Mouse (Mus musculus): ENCODE measurements around the gene Myoz1. TPM values are rescaled to one million over a fixed set of nuclear protein-coding genes. Genes with fewer than 3 reads are reported as not detected.
A peak's percentile ranks its signal among the peaks of the same experiment; 100 is the strongest.

The Myoz1 gene
- total RNA-seq, 1 experiment from 2014 or later, result not detected

DNA sequence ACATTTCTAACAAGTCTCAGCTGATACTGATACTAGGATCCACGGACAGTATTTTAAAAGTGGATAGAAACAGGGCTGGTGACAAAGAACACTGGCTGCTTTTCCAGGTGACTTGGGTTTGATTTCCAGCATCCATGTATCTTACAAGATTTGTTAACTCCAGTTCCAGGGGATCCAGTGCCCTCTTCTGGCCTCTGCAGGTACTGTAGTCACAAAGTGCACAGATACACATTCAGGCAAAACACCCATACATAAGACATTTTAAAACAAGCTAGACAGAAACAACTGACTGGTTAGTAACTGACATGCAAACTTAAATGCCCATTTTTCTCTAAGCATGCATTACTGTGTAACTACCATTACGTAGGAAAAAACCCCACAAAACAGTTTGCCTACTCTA is 16.6 kb upstream of the Myoz1 start:
- DNase-seq, result peak; percentile 63

- DNase-seq, result no peak
These were observed 11.9 kb upstream of the Myoz1 start, which contains the start of gene Synpo2l for GRCm38 (mm10) chr14:20668154-20668810. Gene Synpo2l (minus strand): TSS chr14:20668354.

DNA sequence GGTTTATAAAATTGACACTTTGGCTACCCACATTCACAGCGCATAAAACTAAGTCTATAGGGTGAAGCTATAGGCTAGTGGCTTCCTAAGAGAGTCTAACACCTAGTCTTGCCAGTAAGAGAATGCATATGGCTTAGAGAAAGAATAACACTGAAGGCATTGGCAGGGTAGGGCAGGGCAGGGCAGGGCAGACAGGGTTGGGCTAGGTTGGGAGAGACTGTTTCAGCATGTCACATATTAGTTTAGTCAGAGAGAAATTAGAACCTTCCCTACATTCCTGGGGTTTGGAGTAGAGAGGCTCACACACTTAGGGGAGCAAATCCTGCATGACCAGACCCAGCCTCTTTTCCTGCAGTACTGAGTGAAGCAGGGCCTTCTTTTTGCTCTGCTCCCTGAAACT is 11.1 kb upstream of the Myoz1 start:
- DNase-seq, result no peak

GRCm38 (mm10) chr14:20664436-20664835 is 8.1 kb upstream of the Myoz1 start:
- no peak for DNase-seq

GRCm38 (mm10) chr14:20663601-20664000 is 7.3 kb upstream of the Myoz1 start:
- DNase-seq, result no peak

GRCm38 (mm10) chr14:20662740-20663139 is 6.4 kb upstream of the Myoz1 start:
- no peak for DNase-seq

DNA sequence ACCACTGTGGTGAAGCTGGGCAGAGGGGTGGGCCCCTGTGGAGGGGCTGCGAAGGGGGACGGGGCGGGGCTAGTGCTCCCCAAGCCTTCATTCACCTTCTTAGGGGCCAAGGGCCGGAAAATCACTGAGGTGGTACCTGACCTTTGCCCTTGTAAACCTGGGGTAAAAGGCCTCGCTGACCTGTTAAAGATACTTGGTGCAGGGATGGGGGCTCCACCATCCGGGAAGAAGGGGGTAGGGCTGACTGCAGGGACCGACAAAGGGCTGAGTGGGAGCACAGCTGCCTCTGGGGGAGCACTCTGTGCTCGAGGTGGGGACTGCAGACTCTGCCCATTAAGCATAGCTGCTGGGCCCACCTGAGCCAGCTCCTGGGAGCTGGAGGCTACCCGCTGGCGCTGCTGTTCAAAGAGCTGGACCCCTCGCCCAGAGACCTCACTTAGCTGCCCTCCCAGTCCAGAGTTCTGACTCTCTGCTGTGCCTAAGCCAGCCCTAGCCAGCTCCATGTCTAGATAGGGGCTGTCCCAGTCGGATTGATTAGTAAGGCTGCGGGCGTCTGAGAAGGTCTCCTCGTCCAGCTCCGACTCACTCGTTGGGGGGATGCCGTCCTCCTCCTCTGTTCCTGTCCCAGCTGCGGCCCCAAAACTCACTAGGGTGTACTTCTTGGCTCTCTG is 5.5 kb upstream of the Myoz1 start:
- DNase-seq, result no peak

GRCm38 (mm10) chr14:20660827-20661660 is 4.7 kb upstream of the Myoz1 start:
- DNase-seq, result peak; percentile 96

DNA sequence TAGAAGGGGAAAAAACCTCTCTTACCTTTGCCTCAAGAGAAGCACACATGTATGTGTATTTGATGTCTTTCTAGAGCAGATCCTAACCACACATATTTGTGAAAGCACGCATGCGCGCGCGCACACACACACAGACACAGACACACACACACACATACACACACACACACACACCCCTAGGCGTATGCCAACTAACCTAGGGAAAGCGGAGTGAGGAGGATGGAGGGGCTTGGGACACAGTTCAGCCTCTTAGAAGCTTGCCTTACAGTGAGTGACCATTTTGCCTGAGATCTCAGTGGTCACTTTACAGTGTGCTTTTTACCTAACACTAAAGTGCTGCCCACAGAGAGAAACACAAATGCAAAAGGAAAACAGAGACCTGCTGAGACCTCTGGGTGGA is 3.3 kb upstream of the Myoz1 start:
- DNase-seq, result no peak

- no peak for DNase-seq
These were observed 2.6 kb upstream of the Myoz1 start for GRCm38 (mm10) chr14:20658902-20659301.

DNA sequence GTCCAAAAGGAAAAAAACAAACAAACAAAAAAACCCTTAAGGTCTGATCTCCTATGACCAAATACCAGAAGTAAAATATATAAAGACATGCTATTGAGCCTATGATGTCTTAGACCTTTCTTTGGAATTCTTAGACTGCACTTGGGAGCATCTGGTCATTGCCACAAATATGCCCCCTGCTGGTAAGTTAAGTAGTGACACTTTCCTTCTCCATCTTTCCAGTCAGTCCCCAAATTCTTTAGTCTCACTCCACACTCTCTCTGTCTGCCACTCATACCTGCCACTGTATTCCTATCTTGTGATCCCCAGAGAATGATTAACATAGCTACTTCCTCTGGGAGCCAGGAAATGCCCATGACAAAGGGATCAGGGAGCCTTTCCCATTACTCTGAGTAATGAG is 2.0 kb upstream of the Myoz1 start:
- peak; percentile 59 for DNase-seq

DNA sequence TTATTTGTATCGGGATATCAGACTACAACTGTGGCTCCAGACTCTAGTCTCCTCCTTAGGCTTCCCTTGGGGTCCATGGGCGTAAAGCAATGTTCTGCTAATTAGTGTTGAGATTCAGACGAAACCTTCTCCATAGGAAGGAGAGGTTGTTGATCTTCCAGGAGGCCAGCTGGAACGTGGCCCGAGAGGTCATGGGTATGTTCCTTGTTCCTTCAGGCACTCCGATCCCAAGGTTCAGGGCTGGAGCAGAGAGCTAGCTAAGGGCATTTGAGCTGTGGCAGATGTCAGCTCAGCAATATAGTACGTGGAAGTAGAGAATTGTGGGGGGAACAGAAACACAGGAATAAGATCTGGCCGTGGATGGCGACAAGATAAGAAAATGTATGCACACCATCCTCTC is 609 bp downstream of the Myoz1 start:
- DNase-seq, result no peak

- peak; percentile 54 for DNase-seq
These were observed 1.5 kb downstream of the Myoz1 start for GRCm38 (mm10) chr14:20654690-20655421.

- DNase-seq, result no peak
These were observed 4.6 kb downstream of the Myoz1 start for GRCm38 (mm10) chr14:20651722-20652256.

DNA sequence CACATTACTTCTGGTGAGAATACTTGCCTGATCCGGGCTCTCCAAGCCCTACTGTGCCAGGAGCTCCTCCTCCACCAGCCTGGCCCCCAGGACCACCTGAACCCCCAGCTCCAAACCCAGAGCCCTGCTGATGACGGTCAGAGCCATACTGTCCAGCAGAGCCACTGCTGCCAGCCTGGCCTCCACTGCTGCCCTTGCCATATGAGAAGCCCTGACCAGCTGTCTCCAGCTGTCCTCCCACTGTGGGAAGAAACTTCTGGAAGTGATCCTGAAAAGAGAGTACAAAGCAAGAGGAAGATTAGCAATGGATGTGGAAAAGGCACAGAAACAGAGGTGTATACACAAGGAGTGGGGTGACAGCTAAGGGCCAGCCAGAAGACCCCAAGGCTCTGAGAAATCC is 5.3 kb downstream of the Myoz1 start:
- DNase-seq, result no peak

DNA sequence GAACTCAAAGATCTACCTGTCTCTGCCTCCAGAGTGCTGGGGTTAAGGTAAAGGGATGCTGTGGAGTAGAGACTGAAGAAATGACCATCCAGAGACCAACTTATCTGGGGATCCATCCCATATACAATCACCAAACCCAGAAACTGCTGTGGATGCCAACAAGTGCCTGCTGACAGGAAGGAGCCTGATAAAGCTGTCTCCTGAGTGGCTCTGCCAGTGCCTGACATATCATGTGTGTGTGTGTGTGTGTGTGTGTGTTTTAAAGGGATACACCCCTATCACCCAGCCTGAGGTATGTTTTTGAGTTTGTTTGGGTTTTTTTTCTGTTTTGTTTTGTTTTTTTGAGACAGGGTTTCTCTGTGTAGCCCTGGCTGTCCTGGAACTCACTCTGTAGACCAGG is 10.0 kb downstream of the Myoz1 start:
- no peak for DNase-seq

- no peak for DNase-seq
These were observed 10.8 kb downstream of the Myoz1 start for GRCm38 (mm10) chr14:20645547-20645946.

- no peak for DNase-seq
These were observed 14.9 kb downstream of the Myoz1 start for GRCm38 (mm10) chr14:20641438-20641875.

- peak; percentile 99 for DNase-seq
These were observed 15.5 kb downstream of the Myoz1 start, which contains the start of gene Usp54 for GRCm38 (mm10) chr14:20640644-20641437. Gene Usp54 (minus strand): TSS chr14:20641063.

DNA sequence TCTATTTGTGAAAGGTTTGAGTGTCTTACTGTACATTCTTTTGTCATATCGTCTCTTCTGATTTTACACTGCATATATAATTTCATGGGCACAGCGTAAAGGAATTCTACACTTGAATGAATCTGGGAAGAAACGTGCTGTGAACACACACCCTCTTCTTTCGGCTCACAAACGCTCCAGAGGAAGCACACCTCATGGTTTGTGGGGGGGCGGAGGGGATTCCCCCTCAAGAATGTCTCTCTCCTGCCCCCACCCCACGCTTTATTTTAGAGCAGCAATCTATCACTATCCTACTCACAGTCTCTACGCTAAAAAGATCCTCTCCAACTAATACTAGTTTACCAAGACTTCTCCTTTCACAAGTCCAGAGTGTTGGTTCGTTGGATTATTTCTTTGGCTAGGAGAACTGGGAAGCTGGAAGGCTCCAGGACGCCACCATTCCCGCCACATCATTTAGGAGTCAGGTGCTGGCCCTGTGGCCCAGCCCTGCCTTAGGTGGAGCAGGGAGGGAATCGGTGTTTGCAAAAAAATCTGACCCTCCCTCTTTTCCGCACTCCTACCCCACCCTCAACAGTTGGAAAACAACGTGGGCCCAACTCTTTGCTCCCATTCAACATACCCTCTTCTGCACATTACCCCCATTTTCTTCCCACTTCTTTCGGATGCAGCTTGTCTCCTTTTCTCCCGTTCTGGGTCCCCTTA is 16.3 kb downstream of the Myoz1 start:
- DNase-seq, result peak; percentile 36
